Mouse (Mus musculus) cortical plate, adult 2 months (tissue): ENCODE measurements around the gene Reep3. TPM values are rescaled to one million over a fixed set of nuclear protein-coding genes. Genes with fewer than 3 reads are reported as not detected.

Source experiments
- H3K27ac ChIP-seq: fragments of 200-500 bp; 2 replicates; pipeline ENCODE4 v1.5.1; 2012; ENCODE audit warnings: low read length, control low read depth, inconsistent platforms; ENCODE audit not compliant: insufficient read depth
- H3K4me1 ChIP-seq: fragments of 200-500 bp; 2 replicates; pipeline ENCODE4 v1.6.1; 2011; ENCODE audit warnings: low read length; ENCODE audit not compliant: control insufficient read depth, insufficient read depth
- H3K4me3 ChIP-seq: fragments of 200-500 bp; 2 replicates; pipeline ENCODE4 v1.5.1; 2011; ENCODE audit warnings: mild to moderate bottlenecking, low read length, control low read depth; ENCODE audit not compliant: insufficient read depth
- CTCF ChIP-seq: fragments of 200-500 bp; IDR thresholded peaks from 2 replicates; pipeline ENCODE4 v1.5.1; 2011; ENCODE audit warnings: mild to moderate bottlenecking, control low read depth, low read length; ENCODE audit not compliant: insufficient read depth; ENCODE audit errors: extremely low read depth
- POLR2A ChIP-seq: fragments of 200-500 bp; IDR thresholded peaks from 2 replicates; pipeline ENCODE4 v1.6.1; 2011; ENCODE audit warnings: mild to moderate bottlenecking, low read length, control low read depth; ENCODE audit not compliant: insufficient read depth; ENCODE audit errors: extremely low read depth
- polyA plus RNA-seq: library from polyadenylated mRNA; depleted of rRNA; stranded (reverse); fragments of >200 nt; gene quantifications from 2 replicates; pipeline ENCODE4 v1.2.3, GENCODE M21; 2012

Reep3 gene
- polyA plus RNA-seq, 1 experiment: 26.4 TPM

DNA sequence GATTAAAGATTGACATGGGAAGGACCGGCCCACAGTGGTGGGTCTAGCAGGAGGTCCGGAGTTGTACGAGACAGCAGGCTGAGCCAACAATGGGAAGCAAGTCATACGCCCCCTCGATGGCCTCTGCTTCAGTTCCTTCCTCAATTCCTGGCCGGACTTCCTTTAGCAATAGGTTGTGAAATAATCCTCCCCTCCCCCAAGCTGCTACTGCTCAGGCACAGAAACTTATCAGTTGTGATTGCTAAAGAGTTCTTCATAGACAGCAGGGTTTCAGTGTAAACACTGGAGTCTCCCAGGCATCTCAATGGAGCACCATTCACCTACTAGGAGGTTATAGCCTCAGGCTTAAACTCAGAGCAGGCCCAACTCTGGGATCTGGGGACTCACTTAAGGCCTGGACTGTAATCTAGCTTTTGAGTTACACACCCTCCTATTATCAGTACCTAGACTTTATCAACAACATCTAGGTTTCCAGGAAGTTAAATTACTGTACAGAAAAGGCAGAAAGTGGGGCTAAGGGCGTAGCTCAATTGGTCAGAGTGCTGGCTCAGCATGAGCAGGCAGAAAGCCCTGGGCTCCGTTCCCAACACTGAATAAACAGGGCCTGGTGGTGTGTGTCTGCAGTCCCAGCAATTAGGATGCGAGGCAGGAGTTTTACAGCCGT, 71.0 kb downstream of the Reep3 start:
- TF ChIP-seq POLR2A: no peak
- no peak for TF ChIP-seq CTCF
- H3K4me1 ChIP-seq: peaks cover 4% of the 10 kb centered on the region
- no peak overlapping the region for H3K4me3 ChIP-seq
- peak overlapping the region; percentile 67; the same call in 1 of the 2 replicates for H3K27ac ChIP-seq

DNA sequence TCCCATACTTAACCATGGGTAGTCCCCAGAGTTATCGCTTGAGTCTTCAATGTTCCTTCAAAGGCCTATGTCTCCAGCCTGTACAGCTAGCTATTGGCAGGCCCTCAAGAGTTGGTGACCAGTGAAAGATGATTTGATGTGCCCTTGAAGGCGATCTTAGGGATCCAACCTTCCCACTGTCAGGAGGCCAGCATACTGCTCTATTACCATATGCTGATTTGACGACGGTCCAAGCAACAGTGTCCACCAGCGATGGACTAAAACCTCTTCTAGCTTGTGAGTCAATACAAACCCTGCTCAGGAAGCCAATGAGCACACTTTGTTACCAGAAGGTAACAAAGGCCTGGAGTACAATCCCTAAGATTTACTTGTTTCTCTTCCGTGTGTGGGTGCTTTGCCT, 72.4 kb downstream of the Reep3 start:
- Histone ChIP-seq H3K27ac (no peak overlapping the region), H3K4me1 (peaks cover 4% of the 10 kb centered on the region), H3K4me3 (no peak overlapping the region)
- no peak for TF ChIP-seq CTCF
- no peak for TF ChIP-seq POLR2A

DNA sequence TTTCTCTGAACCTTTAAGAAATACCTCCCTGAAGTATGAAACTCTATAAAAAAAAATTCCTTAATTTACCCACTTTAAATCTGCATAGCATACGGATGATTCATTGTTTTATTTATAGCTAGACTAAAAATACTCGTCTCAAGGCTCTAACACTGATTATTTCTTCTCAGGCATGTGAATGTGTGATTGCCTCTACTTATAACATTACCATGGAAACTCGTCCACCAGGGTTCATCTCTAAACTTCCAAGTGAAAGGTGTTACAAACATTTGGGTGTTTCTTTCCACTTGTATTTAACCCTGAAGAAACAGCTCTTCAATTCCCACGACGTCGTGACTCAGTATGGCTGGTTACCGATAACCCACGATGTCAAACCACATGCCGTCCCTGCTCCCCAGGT, 73.7 kb downstream of the Reep3 start:
- Histone ChIP-seq H3K27ac (no peak overlapping the region), H3K4me1 (peaks cover 4% of the 10 kb centered on the region), H3K4me3 (no peak overlapping the region)
- TF ChIP-seq CTCF (no peak), POLR2A (no peak)

DNA sequence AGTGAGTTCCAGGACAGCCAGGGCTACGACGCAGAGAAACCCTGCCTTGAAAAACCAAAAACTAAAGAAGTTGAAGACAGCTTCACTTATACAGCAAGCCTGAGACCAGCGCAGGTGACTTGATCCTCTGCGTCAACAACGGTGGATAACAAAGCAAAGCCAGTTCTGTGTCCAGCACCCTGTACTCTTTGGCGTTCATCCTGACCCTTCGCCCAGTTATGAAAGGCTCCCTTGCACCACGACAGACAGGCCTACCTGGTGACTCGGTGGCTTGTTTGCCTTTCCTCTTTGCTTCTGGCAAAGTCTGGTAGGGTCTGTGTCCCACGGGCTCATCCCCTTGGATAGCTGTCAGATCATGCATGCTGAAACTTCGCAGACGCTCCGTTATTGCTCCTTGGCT, 75.3 kb downstream of the Reep3 start:
- H3K27ac ChIP-seq: no peak overlapping the region
- TF ChIP-seq CTCF: no peak
- TF ChIP-seq POLR2A: no peak
- H3K4me3 ChIP-seq: no peak overlapping the region
- H3K4me1 ChIP-seq: peaks cover 4% of the 10 kb centered on the region

DNA sequence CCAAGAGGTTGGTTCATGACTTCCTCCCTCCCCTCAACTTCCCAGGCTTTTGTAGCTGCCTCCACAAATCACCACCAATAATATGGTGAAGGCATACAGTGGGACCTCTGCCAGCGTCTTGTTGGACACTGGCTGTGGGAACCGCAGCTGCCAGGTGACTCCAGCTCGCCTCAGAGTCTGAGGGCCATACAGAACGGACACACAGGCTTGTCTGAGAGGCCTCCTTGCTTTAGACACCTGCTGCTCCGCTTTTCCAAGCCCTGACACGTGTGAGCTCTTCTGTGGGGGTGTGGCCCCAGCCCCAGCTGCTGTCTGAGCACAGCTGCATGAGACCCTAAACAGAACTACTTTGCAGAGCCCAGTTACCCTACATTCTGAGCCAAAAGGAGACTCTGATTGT, 77.9 kb downstream of the Reep3 start:
- Histone ChIP-seq H3K4me1 (peaks cover 4% of the 10 kb centered on the region), H3K4me3 (no peak overlapping the region), H3K27ac (no peak overlapping the region)
- TF ChIP-seq CTCF (no peak), POLR2A (no peak)

DNA sequence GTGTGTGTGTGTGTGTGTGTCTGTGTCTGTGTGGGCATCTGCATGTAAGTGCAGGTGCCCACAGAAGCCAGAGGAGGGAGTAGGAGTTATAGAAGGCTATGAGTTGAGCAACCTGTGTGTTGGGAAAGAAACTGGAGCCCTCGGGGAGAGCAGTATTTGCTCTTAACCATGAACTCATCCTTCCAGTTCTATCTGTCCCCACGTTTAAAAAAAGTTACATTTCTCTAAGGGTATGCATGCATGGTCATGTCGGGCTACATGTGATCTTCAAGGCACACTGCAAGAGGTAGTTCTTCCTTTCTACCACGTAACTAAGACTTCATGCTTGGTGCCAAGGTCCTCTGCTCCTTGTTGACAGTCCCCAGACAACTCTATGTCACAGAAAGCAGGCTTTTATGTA, 78.9 kb downstream of the Reep3 start:
- H3K27ac ChIP-seq: no peak overlapping the region
- no peak overlapping the region for H3K4me3 ChIP-seq
- TF ChIP-seq POLR2A (no peak), CTCF (no peak)
- H3K4me1 ChIP-seq: peaks cover 2% of the 10 kb centered on the region

DNA sequence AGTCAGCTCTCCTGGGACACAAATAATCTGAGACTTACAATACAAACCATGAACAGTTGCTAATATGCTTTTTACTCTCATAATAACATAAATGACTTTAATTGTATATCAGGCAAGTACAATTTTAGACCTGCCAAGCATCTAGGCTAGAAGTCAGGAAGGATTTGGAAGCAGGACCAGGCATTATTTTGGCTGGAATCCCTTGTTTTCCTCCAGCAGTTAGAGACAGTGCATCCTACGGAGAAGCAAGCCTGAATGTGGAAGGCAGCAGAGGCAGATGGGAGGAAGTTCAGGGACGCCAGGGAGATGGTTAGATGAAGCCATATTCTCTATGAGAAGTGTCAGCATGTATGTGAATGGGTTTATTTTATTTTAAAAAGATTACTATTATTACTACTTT, 79.4 kb downstream of the Reep3 start:
- TF ChIP-seq CTCF (no peak), POLR2A (no peak)
- Histone ChIP-seq H3K4me3 (no peak overlapping the region), H3K27ac (no peak overlapping the region), H3K4me1 (no peaks in the 10 kb centered on the region)

DNA sequence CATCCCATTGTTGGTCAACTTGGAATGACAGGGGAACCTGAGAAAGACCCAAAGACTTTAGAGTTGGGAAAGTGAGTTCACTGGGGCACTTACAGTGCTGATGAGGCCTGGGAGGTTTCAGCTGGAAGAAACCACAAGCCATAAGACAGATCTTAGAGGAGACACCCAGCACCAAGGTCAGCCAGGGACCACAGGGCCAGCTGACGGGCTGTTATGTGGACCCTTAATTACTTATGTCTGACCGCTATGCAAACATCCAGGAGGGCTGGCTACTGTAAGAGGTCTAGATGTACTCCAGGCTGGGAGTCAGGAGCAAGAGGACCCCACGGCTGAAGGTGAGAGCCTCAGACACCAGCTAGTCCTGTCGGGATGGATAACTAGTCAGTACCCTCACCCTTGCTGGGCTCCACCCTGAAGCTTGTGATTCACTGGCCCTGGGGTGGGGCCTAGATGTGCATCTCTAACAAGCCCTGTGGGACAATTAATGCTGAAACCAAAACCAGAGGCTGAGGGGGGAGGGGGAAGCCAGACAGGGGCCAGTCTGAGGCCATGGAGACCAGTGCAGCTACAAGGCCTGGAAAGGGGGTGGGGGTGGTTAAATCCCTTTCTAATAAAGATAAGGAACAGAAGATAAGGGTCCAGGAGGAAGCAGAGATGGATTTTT, 80.0 kb downstream of the Reep3 start:
- Histone ChIP-seq H3K4me1 (no peaks in the 10 kb centered on the region), H3K4me3 (no peak overlapping the region), H3K27ac (no peak overlapping the region)
- TF ChIP-seq CTCF: no peak
- TF ChIP-seq POLR2A: no peak

DNA sequence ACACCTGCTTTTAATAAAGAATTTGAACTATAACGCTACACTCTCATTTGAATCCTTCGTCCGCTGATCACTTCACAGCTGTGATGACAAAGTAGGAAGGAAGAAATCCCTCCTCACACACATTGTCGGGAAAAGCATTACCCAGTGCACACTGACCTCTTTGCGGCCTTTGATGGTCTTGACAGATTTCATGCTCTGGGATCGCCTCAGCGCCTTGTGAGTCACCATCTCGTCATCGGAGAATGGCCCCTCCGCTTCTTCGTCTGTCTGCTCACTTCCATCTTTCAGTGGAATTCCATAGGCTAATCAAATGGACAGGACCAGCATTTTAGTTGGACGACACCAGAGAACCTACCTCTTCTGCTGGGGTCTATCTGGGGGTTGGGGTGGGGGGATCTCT, 82.0 kb downstream of the Reep3 start:
- H3K27ac ChIP-seq: no peak overlapping the region

DNA sequence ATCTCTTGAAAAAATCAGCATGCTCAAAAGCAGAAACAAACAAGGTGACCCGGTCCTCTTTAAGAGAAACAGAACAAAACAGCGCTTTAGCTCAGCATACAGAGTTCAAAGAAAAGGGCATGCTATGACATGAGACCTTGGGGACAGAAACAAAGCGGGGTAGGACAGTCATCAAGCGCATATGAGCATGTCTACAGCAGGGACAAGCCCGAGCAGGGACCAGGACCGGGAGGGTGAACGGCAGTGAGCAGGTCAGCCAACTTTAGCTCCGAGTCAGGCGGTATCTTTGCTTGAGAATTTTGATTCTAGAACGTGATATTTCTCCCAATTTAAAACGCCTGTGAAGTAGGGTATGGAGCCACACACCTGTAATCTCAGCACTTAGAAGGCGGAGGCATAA, 86.2 kb downstream of the Reep3 start:
- Histone ChIP-seq H3K4me3 (no peak overlapping the region), H3K4me1 (no peaks in the 10 kb centered on the region), H3K27ac (no peak overlapping the region)
- TF ChIP-seq POLR2A (no peak), CTCF (no peak)

More for the DNA sequence above, 82.0 kb downstream of the Reep3 start:
- Histone ChIP-seq H3K4me1 (no peaks in the 10 kb centered on the region), H3K4me3 (no peak overlapping the region)
- TF ChIP-seq CTCF (no peak), POLR2A (no peak)
